Mouse (Mus musculus): Measurements from ENCODE around the gene Emp1. TPM values are rescaled to one million over a fixed set of nuclear protein-coding genes. Genes with fewer than 3 reads are reported as not detected.

The Emp1 gene
- total RNA-seq, 2 experiments from 2014 or later, result 25.9 to 46.9 TPM

- no peak for DNase-seq
These were observed 50.3 kb downstream of the Emp1 start for GRCm38 (mm10) chr6:135412649-135413048.

GRCm38 (mm10) chr6:135417459-135417858 lies 55.1 kb downstream of the Emp1 start:
- peak; percentile 54 to 64 for DNase-seq

- DNase-seq, result no peak
These were observed 56.0 kb downstream of the Emp1 start for GRCm38 (mm10) chr6:135418223-135418824.

GRCm38 (mm10) chr6:135428246-135428645 lies 65.9 kb downstream of the Emp1 start:
- no peak for DNase-seq

GRCm38 (mm10) chr6:135429268-135429909 lies 67.0 kb downstream of the Emp1 start:
- no peak for DNase-seq

- no peak for DNase-seq
These were observed 68.2 kb downstream of the Emp1 start for GRCm38 (mm10) chr6:135430441-135430970.

Other genes with a start within 250 kb of the Emp1 start
- gene Gprc5d, start 244.3 kb upstream of the Emp1 start, total RNA-seq (2021), result not detected
- 10 to 100 TPM; 26.5 to 31.9 TPM for gene Fam234b, start 164.6 kb upstream of the Emp1 start, total RNA-seq (2021)
- gene Hebp1, start 164.5 kb upstream of the Emp1 start, total RNA-seq (2021), result 10 to 100 TPM; 18.2 to 28.0 TPM
- not detected for gene Gsg1, start 108.2 kb upstream of the Emp1 start, total RNA-seq (2021)
- not detected for gene Pbp2, start 52.1 kb upstream of the Emp1 start, total RNA-seq (2021)